Mouse (Mus musculus) MEL (cell line): ENCODE measurements around the gene Dock9. TPM values are rescaled to one million over a fixed set of nuclear protein-coding genes. Genes with fewer than 3 reads are reported as not detected.

ENCODE experiments used
- DNase-seq: peaks from one replicate; pipeline ENCODE4 v3.0.0; 2011; ENCODE audit warnings: low read depth, low spot score
- H3K27ac ChIP-seq: 2 replicates; pipeline ENCODE4 v1.5.1; 2012; ENCODE audit warnings: low read depth, mild to moderate bottlenecking, control low read depth, low read length, moderate library complexity; ENCODE audit not compliant: control insufficient read depth
- H3K27me3 ChIP-seq, 2 experiments: fragments of 150-350 bp in 1 of 2; sonication (generic) in 1 of 2; 2 replicates each; pipeline ENCODE4 v1.6.1; 2012; ENCODE audit warnings: low read length in 2 of 2, mild to moderate bottlenecking in 2 of 2, improper control_type of control experiment in 1 of 2, moderate library complexity in 1 of 2; ENCODE audit not compliant: insufficient read depth in 2 of 2, control insufficient read depth in 1 of 2
- H3K36me3 ChIP-seq, 2 experiments: 2 replicates each; pipeline ENCODE4 v1.6.1; 2012 to 2014; ENCODE audit warnings: low read length in 2 of 2, improper control_type of control experiment in 1 of 2, inconsistent platforms in 1 of 2, mild to moderate bottlenecking in 1 of 2; ENCODE audit not compliant: insufficient read depth in 2 of 2, control insufficient read depth in 1 of 2
- H3K4me1 ChIP-seq, 2 experiments: fragments of 150-350 bp in 1 of 2; sonication (generic) in 1 of 2; 2 replicates each; pipeline ENCODE4 v1.6.1; 2012; ENCODE audit warnings: low read length in 2 of 2, improper control_type of control experiment in 1 of 2, mild to moderate bottlenecking in 1 of 2; ENCODE audit not compliant: insufficient read depth in 2 of 2, control insufficient read depth in 1 of 2
- H3K4me3 ChIP-seq, 2 experiments: fragments of 150-350 bp in 1 of 2; sonication (generic) in 1 of 2; 2 replicates each; pipeline ENCODE4 v1.5.1; 2012; ENCODE audit warnings: low read depth in 2 of 2, low read length in 2 of 2, mild to moderate bottlenecking in 2 of 2, moderate library complexity in 2 of 2, control low read depth in 1 of 2, improper control_type of control experiment in 1 of 2; ENCODE audit not compliant: control insufficient read depth in 1 of 2, insufficient read depth in 1 of 2
- H3K79me2 ChIP-seq: 2 replicates; pipeline ENCODE4 v1.6.1; 2012; ENCODE audit warnings: mild to moderate bottlenecking, low read length, moderate library complexity; ENCODE audit not compliant: control insufficient read depth, poor library complexity, insufficient read depth
- H3K9ac ChIP-seq: 2 replicates; pipeline ENCODE4 v1.6.1; 2012; ENCODE audit warnings: low read depth, mild to moderate bottlenecking, control low read depth, low read length, moderate library complexity; ENCODE audit not compliant: control insufficient read depth, poor library complexity, severe bottlenecking
- H3K9me3 ChIP-seq: fragments of 150-350 bp; sonication (generic); replicated peaks from 2 replicates; pipeline ENCODE4 v1.6.1; 2012; ENCODE audit warnings: mild to moderate bottlenecking, low read length, improper control_type of control experiment, moderate library complexity; ENCODE audit not compliant: insufficient read depth
- BHLHE40 ChIP-seq: IDR thresholded peaks from 2 replicates; pipeline ENCODE4 v1.6.1; 2012; ENCODE audit warnings: low read depth, mild to moderate bottlenecking, inconsistent platforms, low read length, improper control_type of control experiment, borderline replicate concordance
- EP300 ChIP-seq, 2 experiments: IDR thresholded peaks; 2 replicates each; pipeline ENCODE4 v1.6.1; 2011; ENCODE audit warnings: improper control_type of control experiment in 2 of 2, low read length in 2 of 2, low read depth in 1 of 2, mild to moderate bottlenecking in 1 of 2
- ETS1 ChIP-seq: IDR thresholded peaks from 2 replicates; pipeline ENCODE4 v1.6.1; 2012; ENCODE audit warnings: low read depth, mild to moderate bottlenecking, inconsistent platforms, low read length, improper control_type of control experiment, moderate library complexity
- GABPA ChIP-seq: IDR thresholded peaks from 2 replicates; pipeline ENCODE4 v1.6.1; 2012; ENCODE audit warnings: low read depth, mild to moderate bottlenecking, inconsistent platforms, low read length, improper control_type of control experiment, moderate library complexity
- GATA1 ChIP-seq: IDR thresholded peaks from 2 replicates; pipeline ENCODE4 v1.6.1; 2011; ENCODE audit warnings: low read depth, low read length, improper control_type of control experiment
- MAX ChIP-seq: IDR thresholded peaks from 2 replicates; pipeline ENCODE4 v1.6.1; 2011; ENCODE audit warnings: low read length, improper control_type of control experiment
- MAZ ChIP-seq: IDR thresholded peaks from 2 replicates; pipeline ENCODE4 v1.6.1; 2012; ENCODE audit warnings: low read depth, mild to moderate bottlenecking, inconsistent platforms, low read length, improper control_type of control experiment
- MEF2A ChIP-seq: IDR thresholded peaks from 2 replicates; pipeline ENCODE4 v1.6.1; 2014; ENCODE audit warnings: low read depth, mild to moderate bottlenecking, inconsistent platforms, low read length, improper control_type of control experiment; ENCODE audit not compliant: poor library complexity, insufficient replicate concordance, severe bottlenecking; ENCODE audit errors: extremely low read depth
- POLR2AphosphoS2 ChIP-seq: IDR thresholded peaks from 2 replicates; pipeline ENCODE4 v1.6.1; 2011; ENCODE audit warnings: low read length, improper control_type of control experiment
- POLR2AphosphoS5 ChIP-seq: IDR thresholded peaks from 2 replicates; pipeline ENCODE4 v1.6.1; 2012; ENCODE audit warnings: low read depth, borderline replicate concordance, mild to moderate bottlenecking, inconsistent platforms, low read length, moderate library complexity, mixed read lengths
- SMC3 ChIP-seq: IDR thresholded peaks from 2 replicates; pipeline ENCODE4 v1.6.1; 2011; ENCODE audit warnings: low read depth, low read length, improper control_type of control experiment
- TAL1 ChIP-seq: IDR thresholded peaks from 2 replicates; pipeline ENCODE4 v1.6.1; 2012; ENCODE audit warnings: mild to moderate bottlenecking, inconsistent platforms, low read length, moderate library complexity, mixed read lengths
- TCF12 ChIP-seq: IDR thresholded peaks from 2 replicates; pipeline ENCODE4 v1.6.1; 2014; ENCODE audit warnings: low read depth, mild to moderate bottlenecking, inconsistent platforms, low read length, improper control_type of control experiment, moderate library complexity
- UBTF ChIP-seq: IDR thresholded peaks from 2 replicates; pipeline ENCODE4 v1.6.1; 2012; ENCODE audit warnings: low read depth, mild to moderate bottlenecking, inconsistent platforms, low read length, improper control_type of control experiment, moderate library complexity, borderline replicate concordance; ENCODE audit not compliant: insufficient read depth
- ZC3H11A ChIP-seq: IDR thresholded peaks from 2 replicates; pipeline ENCODE4 v1.6.1; 2012; ENCODE audit warnings: low read depth, mild to moderate bottlenecking, inconsistent platforms, low read length, improper control_type of control experiment
- ZKSCAN1 ChIP-seq: IDR thresholded peaks from 2 replicates; pipeline ENCODE4 v1.6.1; 2012; ENCODE audit warnings: low read depth, mild to moderate bottlenecking, inconsistent platforms, low read length, improper control_type of control experiment, moderate library complexity
- polyA plus RNA-seq, 2 experiments: library from polyadenylated mRNA; stranded (reverse) in 1 of 2; unstranded in 1 of 2; fragments of >175 nt in 1 of 2; fragments of >200 nt in 1 of 2; gene quantifications; 2 replicates each; pipeline versions ENCODE4 v1.2.1 to v1.2.4; 2012; ENCODE audit warnings: low replicate concordance in 2 of 2, low read depth in 1 of 2; ENCODE audit not compliant: insufficient read length in 2 of 2, insufficient read depth in 1 of 2, missing spikeins in 1 of 2
- total RNA-seq: library from RNA; depleted of rRNA; stranded (reverse); fragments of 300-350 nt; gene quantifications from 2 replicates; pipeline ENCODE4 v1.2.3, GENCODE M21; 2012

The Dock9 gene
- total and polyA plus RNA-seq, 3 experiments, result 6.3 to 9.4 TPM; not detected in 1

DNA sequence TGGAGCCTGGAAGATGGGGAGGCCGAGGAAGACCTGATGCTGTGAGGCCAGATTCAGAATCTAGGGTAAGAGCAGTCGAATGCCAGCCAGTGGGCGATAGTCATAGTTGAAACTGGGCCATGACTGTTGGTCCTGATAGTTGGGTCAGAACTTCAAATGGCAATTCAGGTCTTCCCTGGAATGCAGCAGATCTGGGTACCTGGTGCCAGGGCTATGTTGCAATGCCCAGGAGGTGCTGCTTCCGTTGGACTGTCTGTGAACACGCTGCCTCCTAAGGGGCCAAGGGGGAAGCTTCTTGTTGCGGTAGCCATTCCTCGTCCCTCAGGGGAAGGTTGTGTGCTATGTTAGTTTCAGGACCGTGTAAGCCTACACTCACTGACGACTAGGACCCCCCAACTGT lies 266.8 kb downstream of the Dock9 start:
- no peak overlapping the region for H3K4me3 ChIP-seq
- DNase-seq, result no peak
- no peaks in the 10 kb centered on the region; a peak in 1 of 4 replicates for H3K27me3 ChIP-seq
- peaks cover 5 to 10% of the 10 kb centered on the region in 2 experiments for H3K4me1 ChIP-seq
- H3K79me2 ChIP-seq, result no peaks in the 10 kb centered on the region
- H3K27ac ChIP-seq, result no peak overlapping the region
- no peak overlapping the region for H3K9ac ChIP-seq
- TF ChIP-seq TCF12 (no peak), TAL1 (no peak), GABPA (no peak), EP300 (IDR thresholded peaks at IDR 0.05; ENCODE audit: low read depth in 1 of 2, low read length in 2 of 2) (no peak), ZC3H11A (no peak)
- TF ChIP-seq, all 39 proteins: peak for 0
- no peaks in the 10 kb centered on the region for H3K9me3 ChIP-seq
- H3K36me3 ChIP-seq, result no peaks in the 10 kb centered on the region; a peak in 1 of 4 replicates

DNA sequence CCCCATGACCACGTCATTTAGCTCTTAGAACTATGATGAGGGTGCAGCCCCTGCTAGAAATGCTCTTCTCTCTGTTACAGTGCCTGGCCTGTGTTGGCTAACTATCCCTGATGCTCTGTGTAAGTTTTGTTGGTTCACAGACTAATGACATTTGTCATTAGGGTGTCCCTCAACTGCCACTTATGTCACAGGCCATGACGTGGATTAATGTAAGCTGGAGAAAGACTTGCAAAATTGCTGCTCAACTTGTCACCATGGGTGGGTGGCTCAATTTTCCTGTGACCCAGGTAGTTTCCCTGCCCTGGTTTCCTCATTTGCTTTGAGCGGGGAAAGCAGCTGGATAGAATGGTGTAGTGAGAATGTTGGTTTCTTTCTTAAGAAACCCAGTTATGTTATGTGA lies 269.8 kb downstream of the Dock9 start:
- peaks cover 5 to 10% of the 10 kb centered on the region in 2 experiments for H3K4me1 ChIP-seq
- H3K4me3 ChIP-seq, result no peak overlapping the region
- H3K9ac ChIP-seq, result no peak overlapping the region
- no peak for DNase-seq
- H3K36me3 ChIP-seq, result no peaks in the 10 kb centered on the region; a peak in 1 of 4 replicates
- TF ChIP-seq SMC3 (no peak), ETS1 (no peak), MEF2A (no peak), GATA1 (no peak), POLR2AphosphoS5 (no peak), POLR2AphosphoS2 (no peak), ZKSCAN1 (no peak), BHLHE40 (no peak), GABPA (no peak), UBTF (no peak), MAX (no peak), TCF12 (no peak), MAZ (no peak)
- TF ChIP-seq, all 39 proteins: peak for 0
- no peaks in the 10 kb centered on the region for H3K9me3 ChIP-seq
- no peaks in the 10 kb centered on the region for H3K79me2 ChIP-seq
- H3K27ac ChIP-seq, result no peak overlapping the region
- no peaks in the 10 kb centered on the region for H3K27me3 ChIP-seq
